ENCODE assay signal across 9 mouse cellular contexts in the genomic region with DNA sequence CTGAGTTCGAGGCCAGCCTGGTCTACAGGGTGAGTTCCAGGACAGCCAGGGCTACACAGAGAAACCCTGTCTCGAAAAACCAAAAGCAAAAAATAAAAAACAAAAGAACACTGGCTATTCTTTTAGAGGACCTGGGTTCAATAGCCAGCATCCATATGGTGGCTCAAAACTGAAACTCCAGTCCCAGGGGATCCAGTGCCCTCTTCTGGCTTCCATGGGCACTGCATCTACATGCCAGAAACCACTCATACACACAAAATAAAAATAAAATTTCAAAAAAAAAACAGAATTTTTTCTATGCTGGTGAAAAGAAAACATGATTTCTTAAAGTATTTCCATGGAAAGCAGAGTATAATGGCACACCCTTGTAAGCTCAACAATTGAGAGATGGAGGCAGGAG. TPM values are rescaled to one million over a fixed set of nuclear protein-coding genes. Genes with fewer than 3 reads are reported as not detected.
A peak's percentile ranks its signal among the peaks of the same experiment; 100 is the strongest.
DNase-seq lines count a peak whose midpoint lies in the region; ATAC-seq and TF ChIP-seq lines count a peak whose summit lies in the region.
"Had no signal": no experiment of that assay in that cellular context is flagged by ENCODE, and none has a peak within 500 bp of the region (broad histone marks: within the 10 kb centered on the region; RNA-seq: fewer than 3 reads in every experiment).

No protein-coding gene starts in this region.

- TF ChIP-seq CTCF in ES-Bruce4 (IDR thresholded peaks at IDR 0.05; ENCODE audit: low read depth, low read length), result peak; percentile 60

- H3K4me2 ChIP-seq in heart, embryonic 12.5 days, result no peak overlapping the region

- ATAC-seq in heart, embryonic 12.5 days (ENCODE audit: insufficient number of reproducible peaks, low FRiP score), result no peak
- ATAC-seq in common myeloid progenitor, adult 5-6 weeks (replicated peaks; ENCODE audit: low read depth, poor library complexity, severe bottlenecking), result peak; percentile 68; the same call in 1 of the 2 replicates

- peaks cover 6% of the 10 kb centered on the region; the same call in 1 of the 2 replicates for H3K36me3 ChIP-seq in heart, embryonic 12.5 days
- H3K36me3 ChIP-seq in ES-Bruce4 (ENCODE audit: control insufficient read depth, insufficient read depth, low read length, poor library complexity, severe bottlenecking), result no peaks in the 10 kb centered on the region; the same call in 1 of the 2 replicates

- H3K27me3 ChIP-seq in heart, embryonic 12.5 days (replicated peaks), result no peaks in the 10 kb centered on the region
- no peaks in the 10 kb centered on the region for H3K27me3 ChIP-seq in ES-Bruce4 (ENCODE audit: control insufficient read depth, insufficient read depth, low read length, poor library complexity, severe bottlenecking)

- peaks cover 29% of the 10 kb centered on the region for H3K4me1 ChIP-seq in heart, embryonic 12.5 days (replicated peaks)
- H3K4me1 ChIP-seq in ES-Bruce4 (ENCODE audit: control insufficient read depth, insufficient read depth, low read length), result no peaks in the 10 kb centered on the region

- H3K9ac ChIP-seq in heart, embryonic 12.5 days, result no peak overlapping the region
- no peak overlapping the region for H3K9ac ChIP-seq in ES-Bruce4 (ENCODE audit: low read depth, poor library complexity, severe bottlenecking)

- TF ChIP-seq POLR2A in ES-Bruce4 (IDR thresholded peaks at IDR 0.05; ENCODE audit: insufficient read depth, low read length), result no peak

- H3K27ac ChIP-seq in heart, embryonic 12.5 days (ENCODE audit: poor library complexity, severe bottlenecking), result no peak overlapping the region
- no peak overlapping the region for H3K27ac ChIP-seq in ES-Bruce4 (ENCODE audit: insufficient read depth, low read length)

- H3K9me3 ChIP-seq in heart, embryonic 12.5 days (replicated peaks), result no peaks in the 10 kb centered on the region
- no peaks in the 10 kb centered on the region for H3K9me3 ChIP-seq in ES-Bruce4 (replicated peaks; ENCODE audit: control insufficient read depth, insufficient read depth, low read length, poor library complexity, severe bottlenecking)

- intact Hi-C loops in heart, postnatal 14 days (cut with DNase I), result loop anchor here (2.0 kb wide), 1 partner anchor 33 kb away; no protein-coding TSS in a partner anchor

- WGBS in heart, embryonic 12.5 days, result 94% methylated on average over 2 of the region's 2 CpGs

- H3K4me3 ChIP-seq in heart, embryonic 12.5 days, result no peak overlapping the region
- no peak overlapping the region for H3K4me3 ChIP-seq in ES-Bruce4 (ENCODE audit: low read depth, low read length)
- H3K4me3 ChIP-seq: myocyte had no signal

- no peak for TF ChIP-seq EP300 in ES-Bruce4 (IDR thresholded peaks at IDR 0.05; ENCODE audit: insufficient read depth, low read depth, low read length)

- peak; percentile 20 to 48 for DNase-seq in heart, postnatal 14 days
- DNase-seq in lung, postnatal 36 days, result peak; percentile 67
- DNase-seq in thymus, postnatal 4 days, result peak; percentile 70
- no peak for DNase-seq in left cerebral cortex, adult 11 months (ENCODE audit: low spot score)
- no peak for DNase-seq in ovary, adult 18-20 months (ENCODE audit: low spot score)

RNA-seq across cellular contexts. Expression of a gene that starts 18.3 kb away (rescaled TPM):
- total RNA-seq in heart, postnatal 14 days (2021), result 100 to 1,000 TPM; 169 to 171 TPM
- polyA plus RNA-seq in heart, embryonic 12.5 days (2016; fragmentation: Nextera tagmentation; extraction: Ambion mirVana), result 115 and 119 TPM in 2 replicates
- 38.5 and 40.4 TPM in 2 replicates for polyA plus RNA-seq in ES-Bruce4 (2011; ENCODE audit: insufficient read depth, insufficient read length, low read depth, missing spikeins)
- total RNA-seq in common myeloid progenitor, adult 5-6 weeks (2017), result 47.8 and 64.9 TPM in 2 replicates

RNA-seq across cellular contexts. Expression of a gene that starts 47.7 kb away (rescaled TPM):
- 10 to 100 TPM; 35.2 to 42.4 TPM for total RNA-seq in heart, postnatal 14 days (2021)
- 86.0 and 86.5 TPM in 2 replicates for polyA plus RNA-seq in heart, embryonic 12.5 days (2016; fragmentation: Nextera tagmentation; extraction: Ambion mirVana)
- polyA plus RNA-seq in ES-Bruce4 (2011; ENCODE audit: insufficient read depth, insufficient read length, low read depth, missing spikeins), result 47.7 and 51.5 TPM in 2 replicates
- 30.4 and 30.6 TPM in 2 replicates for total RNA-seq in common myeloid progenitor, adult 5-6 weeks (2017)

Comparison
In these comparisons a context has a peak if more than half of its experiments do, and no peak if none do; other contexts are left out.
1. DNase-seq: peak in heart, postnatal 14 days (2 of 2), lung, postnatal 36 days (single experiment) and thymus, postnatal 4 days (single experiment); none in left cerebral cortex, adult 11 months (single experiment) and ovary, adult 18-20 months (single experiment).